Mouse (Mus musculus): ENCODE measurements around the gene Pdcd4. TPM values are rescaled to one million over a fixed set of nuclear protein-coding genes. Genes with fewer than 3 reads are reported as not detected.
"Not testable (repeated sequence)": the region's sequence is repeated elsewhere in the genome, so short reads cannot be mapped to it uniquely, and the experiment has no call there.

Pdcd4 gene
- total and polyA plus RNA-seq, 2 experiments from 2014 or later, result 4.2 to 28.6 TPM

DNA sequence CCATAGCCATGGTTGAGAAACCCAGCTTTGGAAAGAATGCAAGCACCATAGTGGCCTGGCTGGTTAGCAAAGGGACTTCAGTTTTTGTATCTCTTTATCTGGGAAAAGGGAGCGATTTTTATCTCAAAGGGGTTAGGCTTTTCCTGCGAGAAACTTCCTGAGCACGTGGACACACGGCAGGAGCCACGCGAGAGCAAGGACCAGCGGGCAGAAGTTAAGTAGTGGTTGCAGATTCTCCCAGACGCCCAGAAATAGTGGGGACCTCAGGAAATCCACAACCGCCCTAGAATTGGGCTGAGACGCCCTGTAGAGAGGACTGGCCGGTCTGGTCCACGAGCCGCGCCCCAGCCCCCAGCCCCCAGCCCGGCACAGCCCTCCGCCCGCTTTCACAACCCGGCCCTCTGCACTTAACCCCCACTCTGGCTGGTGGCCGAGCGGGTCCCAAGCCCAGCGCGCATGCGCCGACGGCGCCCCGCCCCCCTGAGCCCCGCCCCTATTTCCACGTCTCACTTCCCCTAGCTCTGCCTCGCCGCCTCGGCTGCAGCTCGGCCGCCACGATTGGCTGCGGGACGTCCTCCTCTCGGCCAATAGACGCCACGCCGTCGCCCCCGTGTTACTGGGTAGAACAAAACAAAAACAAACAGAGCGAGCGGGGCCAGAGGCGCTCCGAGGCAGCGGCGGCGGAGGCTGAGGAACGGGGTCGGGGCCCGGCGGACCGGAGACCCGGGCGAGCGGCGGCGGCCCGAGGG is 10.9 kb downstream of the Pdcd4 start:
- H3K4me2 ChIP-seq (ENCODE audit: low read depth, low read length), result peak overlapping the region; percentile 94
- H3K9me3 ChIP-seq (replicated peaks; ENCODE audit: control insufficient read depth, low read length), result no peaks in the 10 kb centered on the region
- peaks cover 31% of the 10 kb centered on the region for H3K4me1 ChIP-seq (ENCODE audit: control insufficient read depth, insufficient read depth)
- DNase-seq (ENCODE audit: low spot score) (peak; percentile 96), ATAC-seq (ENCODE audit: insufficient read depth, low read depth) (peak; percentile 98)
- TF ChIP-seq EP300 (IDR thresholded peaks at IDR 0.05; ENCODE audit: low read depth) (0 out of 2 replicates have a peak, but pooled peaks have one; percentile 54), CTCF (IDR thresholded peaks at IDR 0.05; ENCODE audit: low read depth) (no peak)
- peak overlapping the region; percentile 94 for H3K9ac ChIP-seq (replicated peaks; ENCODE audit: low read depth, low read length)
- no peaks in the 10 kb centered on the region for H3K27me3 ChIP-seq (ENCODE audit: control insufficient read depth, insufficient read depth, low read length)
- no peaks in the 10 kb centered on the region for H3K36me3 ChIP-seq (replicated peaks; ENCODE audit: control insufficient read depth, insufficient read depth, low read length)
- peak overlapping the region; percentile 94 for H3K27ac ChIP-seq (ENCODE audit: low read depth)
- under 1% methylated on average over 60 of the region's 61 CpGs for WGBS
- peak overlapping the region; percentile 99 for H3K4me3 ChIP-seq (ENCODE audit: low read depth, low read length)

DNA sequence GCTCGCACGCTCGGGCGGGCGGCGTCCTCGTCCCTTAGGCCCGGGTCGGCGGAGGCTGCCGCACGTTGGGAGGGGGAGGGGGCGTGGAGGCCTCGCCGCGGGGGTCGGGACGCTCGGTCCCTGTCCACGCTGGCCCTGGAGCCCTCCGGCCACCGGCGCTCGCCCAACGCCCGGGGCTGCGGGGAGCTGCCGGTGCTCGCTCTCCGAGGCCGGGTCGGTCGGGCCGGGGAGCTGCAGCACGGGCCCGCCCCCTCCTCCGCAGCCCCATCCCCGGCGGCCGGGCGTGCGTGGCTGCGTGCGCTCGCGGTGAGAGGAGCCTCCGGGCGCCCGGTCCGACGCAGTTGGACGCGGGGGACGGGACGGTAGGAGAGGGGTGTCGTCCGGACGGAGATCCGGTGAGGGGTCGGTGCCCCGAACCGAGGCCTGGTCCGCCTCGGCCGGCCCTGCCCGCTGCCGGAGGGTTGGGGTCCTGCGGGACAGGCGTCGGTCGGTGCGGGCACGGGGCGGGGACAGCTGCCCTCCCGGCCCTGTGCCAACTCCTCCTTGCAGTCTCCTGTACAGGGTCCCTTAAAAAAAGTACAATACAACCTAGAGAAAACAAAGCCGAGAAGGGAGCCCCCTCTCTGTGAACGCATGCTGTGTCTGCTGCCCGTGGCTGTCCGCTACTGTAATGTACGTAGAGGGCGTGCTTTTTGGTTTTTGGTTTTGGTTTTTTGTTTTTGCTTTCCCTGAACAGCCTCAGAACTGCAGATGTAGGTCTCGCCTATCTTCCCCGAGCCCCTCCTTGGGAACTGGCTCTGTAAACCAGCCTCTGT is 11.7 kb downstream of the Pdcd4 start:
- Histone ChIP-seq H3K4me1 (ENCODE audit: control insufficient read depth, insufficient read depth) (peaks cover 25% of the 10 kb centered on the region), H3K27ac (ENCODE audit: low read depth) (peak overlapping the region; percentile 92), H3K4me3 (ENCODE audit: low read depth, low read length) (peak overlapping the region; percentile 99), H3K36me3 (replicated peaks; ENCODE audit: control insufficient read depth, insufficient read depth, low read length) (no peaks in the 10 kb centered on the region), H3K9me3 (replicated peaks; ENCODE audit: control insufficient read depth, low read length) (no peaks in the 10 kb centered on the region), H3K27me3 (ENCODE audit: control insufficient read depth, insufficient read depth, low read length) (no peaks in the 10 kb centered on the region), H3K9ac (replicated peaks; ENCODE audit: low read depth, low read length) (peak overlapping the region; percentile 94), H3K4me2 (ENCODE audit: low read depth, low read length) (peak overlapping the region; percentile 94)
- TF ChIP-seq CTCF (IDR thresholded peaks at IDR 0.05; ENCODE audit: low read depth) (peak; percentile 41), EP300 (IDR thresholded peaks at IDR 0.05; ENCODE audit: low read depth) (no peak)
- whole genome bisulfite sequencing, result under 1% methylated on average over 64 of the region's 83 CpGs
- ATAC-seq (ENCODE audit: insufficient read depth, low read depth) (peak; percentile 53), DNase-seq (ENCODE audit: low spot score) (peak; percentile 46)

DNA sequence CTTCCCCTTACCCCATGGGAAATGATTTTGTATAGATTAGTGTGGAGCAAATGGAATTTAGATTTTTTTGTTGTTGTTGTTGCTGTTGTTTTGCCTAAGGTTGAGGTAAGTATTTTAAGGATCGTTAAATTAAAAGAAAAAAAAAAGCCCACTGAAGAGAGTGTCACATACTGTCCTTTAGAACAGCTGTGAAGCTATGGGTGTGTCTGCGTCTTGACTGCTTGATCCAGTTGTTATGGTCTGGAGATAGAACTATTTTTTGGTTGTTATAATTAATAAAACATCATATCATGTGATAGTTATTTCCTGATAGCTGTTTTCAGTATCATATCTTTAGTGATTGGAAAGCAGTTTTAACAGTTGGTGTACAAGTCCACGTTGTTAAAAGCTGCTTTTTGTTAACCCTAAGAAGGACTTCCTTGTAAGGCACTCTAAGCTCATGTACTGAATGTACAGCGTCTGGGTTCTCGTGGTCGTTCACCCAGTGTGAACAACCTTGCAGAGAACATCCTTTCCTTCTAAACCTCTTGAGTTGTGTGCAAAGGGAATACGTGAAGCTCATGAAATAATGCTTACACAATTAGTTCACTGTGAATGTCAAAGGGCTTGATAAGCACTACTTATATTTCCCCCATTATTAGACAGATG is 12.9 kb downstream of the Pdcd4 start:
- TF ChIP-seq EP300 (IDR thresholded peaks at IDR 0.05; ENCODE audit: low read depth) (no peak), CTCF (IDR thresholded peaks at IDR 0.05; ENCODE audit: low read depth) (no peak)
- peaks cover 25% of the 10 kb centered on the region for H3K4me1 ChIP-seq (ENCODE audit: control insufficient read depth, insufficient read depth)
- H3K27me3 ChIP-seq (ENCODE audit: control insufficient read depth, insufficient read depth, low read length), result no peaks in the 10 kb centered on the region
- H3K4me3 ChIP-seq (ENCODE audit: low read depth, low read length), result peak overlapping the region; percentile 99
- peak overlapping the region; percentile 94 for H3K4me2 ChIP-seq (ENCODE audit: low read depth, low read length)
- no peak for ATAC-seq (ENCODE audit: insufficient read depth, low read depth)
- H3K36me3 ChIP-seq (replicated peaks; ENCODE audit: control insufficient read depth, insufficient read depth, low read length), result peaks cover 9% of the 10 kb centered on the region; the same call in 1 of the 2 replicates
- no peak overlapping the region for H3K9ac ChIP-seq (replicated peaks; ENCODE audit: low read depth, low read length)
- whole genome bisulfite sequencing, result 50% methylated on average over 7 of the region's 7 CpGs
- DNase-seq (ENCODE audit: low spot score), result no peak
- no peaks in the 10 kb centered on the region for H3K9me3 ChIP-seq (replicated peaks; ENCODE audit: control insufficient read depth, low read length)
- H3K27ac ChIP-seq (ENCODE audit: low read depth), result no peak overlapping the region

DNA sequence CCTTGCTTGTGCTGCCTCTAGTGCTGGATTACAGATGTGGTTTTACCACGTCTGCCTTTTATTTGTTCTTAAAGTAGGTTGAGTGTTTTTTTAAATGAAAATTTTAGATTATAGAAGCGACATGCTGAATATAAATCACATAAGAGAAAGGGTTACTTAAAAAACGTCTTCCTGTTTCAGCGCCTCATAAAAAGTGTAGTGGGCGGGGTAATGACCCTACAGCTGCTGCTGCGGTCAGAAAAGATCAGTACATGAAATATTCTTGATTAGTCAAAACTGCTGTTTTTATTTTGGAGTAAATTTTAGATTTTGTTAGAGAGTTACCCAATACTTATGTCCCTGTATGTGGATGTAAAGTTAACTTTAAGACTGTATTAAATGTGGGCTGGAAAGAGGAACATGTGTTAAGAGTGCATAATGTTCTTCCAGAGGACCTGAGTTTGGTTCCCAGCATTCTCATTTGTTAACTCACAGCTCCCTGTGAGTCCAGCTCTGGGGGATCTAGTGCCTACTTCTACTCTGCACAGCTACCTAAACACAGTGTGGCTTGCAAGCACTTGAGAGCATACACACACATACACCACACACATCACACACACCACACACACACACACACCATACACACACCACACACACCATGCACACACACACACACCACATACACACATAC is 14.1 kb downstream of the Pdcd4 start:
- Histone ChIP-seq H3K4me3 (ENCODE audit: low read depth, low read length) (no peak overlapping the region), H3K4me1 (ENCODE audit: control insufficient read depth, insufficient read depth) (peaks cover 25% of the 10 kb centered on the region), H3K27me3 (ENCODE audit: control insufficient read depth, insufficient read depth, low read length) (no peaks in the 10 kb centered on the region), H3K9me3 (replicated peaks; ENCODE audit: control insufficient read depth, low read length) (no peaks in the 10 kb centered on the region), H3K36me3 (replicated peaks; ENCODE audit: control insufficient read depth, insufficient read depth, low read length) (peaks cover 9% of the 10 kb centered on the region; the same call in 1 of the 2 replicates), H3K4me2 (ENCODE audit: low read depth, low read length) (peak overlapping the region; percentile 94; the same call in 1 of the 2 replicates), H3K27ac (ENCODE audit: low read depth) (no peak overlapping the region), H3K9ac (replicated peaks; ENCODE audit: low read depth, low read length) (no peak overlapping the region)
- 55% methylated on average over 6 of the region's 6 CpGs for WGBS
- DNase-seq (ENCODE audit: low spot score) (no peak), ATAC-seq (ENCODE audit: insufficient read depth, low read depth) (no peak)
- TF ChIP-seq CTCF (IDR thresholded peaks at IDR 0.05; ENCODE audit: low read depth) (no peak), EP300 (IDR thresholded peaks at IDR 0.05; ENCODE audit: low read depth) (no peak)

DNA sequence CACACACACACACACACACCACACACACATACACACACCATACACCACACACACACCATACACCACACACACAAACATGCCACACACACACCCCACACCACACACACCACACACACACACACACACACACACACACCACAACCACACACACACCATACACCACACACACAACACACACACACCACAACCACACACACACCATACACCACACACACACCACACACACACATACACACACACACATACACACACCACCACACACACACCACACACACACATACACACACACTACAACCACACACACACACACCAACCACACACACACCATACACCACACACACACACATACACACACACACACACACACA is 14.7 kb downstream of the Pdcd4 start:
- not testable (repeated sequence) for H3K4me3 ChIP-seq (ENCODE audit: low read depth, low read length); H3K36me3 ChIP-seq (replicated peaks; ENCODE audit: control insufficient read depth, insufficient read depth, low read length); H3K27me3 ChIP-seq (ENCODE audit: control insufficient read depth, insufficient read depth, low read length); H3K9ac ChIP-seq (replicated peaks; ENCODE audit: low read depth, low read length); DNase-seq (ENCODE audit: low spot score); ATAC-seq (ENCODE audit: insufficient read depth, low read depth); H3K27ac ChIP-seq (ENCODE audit: low read depth); H3K9me3 ChIP-seq (replicated peaks; ENCODE audit: control insufficient read depth, low read length); H3K4me2 ChIP-seq (ENCODE audit: low read depth, low read length)
- peaks cover 24% of the 10 kb centered on the region for H3K4me1 ChIP-seq (ENCODE audit: control insufficient read depth, insufficient read depth)
